Mouse (Mus musculus): ENCODE data around the gene Acin1.

GRCm38 (mm10) chr14:54616226-54616825, 70.4 kb downstream of the Acin1 start:
- no peak for TF ChIP-seq CTCF (IDR thresholded peaks at IDR 0.05; ENCODE audit: low read depth)
- no peak for TF ChIP-seq EP300 (IDR thresholded peaks at IDR 0.05; ENCODE audit: low read depth)
